Mouse (Mus musculus) lung, embryonic 15.5 days (tissue): ENCODE measurements at regions not wholly inside any gene's neighbourhood (a gene's known extent, or its start where the extent isn't known, plus 50 kb on each side); places are given as distances from the start of the nearest gene placed in this dataset.

ENCODE experiments used
- ATAC-seq: fragments of 200-750 bp; cut with Nextera tagmentation; 2 replicates; pipeline ENCODE4 v1.8.0; 2017; ENCODE audit warnings: moderate number of reproducible peaks, borderline replicate concordance; ENCODE audit not compliant: low FRiP score, low TSS enrichment; ENCODE audit errors: extremely low read depth
- H3K27ac ChIP-seq: fragments of 300-500 bp; sonication (generic); 2 replicates; pipeline ENCODE4 v1.5.1; 2015; ENCODE audit warnings: moderate library complexity, mild to moderate bottlenecking, inconsistent platforms
- H3K27me3 ChIP-seq: fragments of 300-500 bp; sonication (generic); 2 replicates; pipeline ENCODE4 v1.6.1; 2015; ENCODE audit warnings: inconsistent platforms
- H3K36me3 ChIP-seq: fragments of 300-500 bp; sonication (generic); 2 replicates; pipeline ENCODE4 v1.6.1; 2015; ENCODE audit warnings: inconsistent platforms
- H3K4me1 ChIP-seq: fragments of 300-500 bp; sonication (generic); 2 replicates; pipeline ENCODE4 v1.6.1; 2015; ENCODE audit warnings: inconsistent platforms
- H3K4me2 ChIP-seq: fragments of 300-500 bp; sonication (generic); 2 replicates; pipeline ENCODE4 v1.6.1; 2015; ENCODE audit warnings: inconsistent platforms, mild to moderate bottlenecking, moderate library complexity
- H3K4me3 ChIP-seq: fragments of 300-500 bp; sonication (generic); 2 replicates; pipeline ENCODE4 v1.5.1; 2015; ENCODE audit warnings: mild to moderate bottlenecking, inconsistent platforms
- H3K9ac ChIP-seq: fragments of 300-500 bp; sonication (generic); 2 replicates; pipeline ENCODE4 v1.6.1; 2015; ENCODE audit warnings: inconsistent platforms
- H3K9me3 ChIP-seq: fragments of 300-500 bp; sonication (generic); 2 replicates; pipeline ENCODE4 v1.6.1; 2016; ENCODE audit warnings: inconsistent platforms
- WGBS: fragments of 180-500 bp; shearing (Covaris S2); methylation state at CpG from one replicate; pipeline ENCODE4 v1.1.7; 2015; 5-methylcytosine and 5-hydroxymethylcytosine counted together

DNA sequence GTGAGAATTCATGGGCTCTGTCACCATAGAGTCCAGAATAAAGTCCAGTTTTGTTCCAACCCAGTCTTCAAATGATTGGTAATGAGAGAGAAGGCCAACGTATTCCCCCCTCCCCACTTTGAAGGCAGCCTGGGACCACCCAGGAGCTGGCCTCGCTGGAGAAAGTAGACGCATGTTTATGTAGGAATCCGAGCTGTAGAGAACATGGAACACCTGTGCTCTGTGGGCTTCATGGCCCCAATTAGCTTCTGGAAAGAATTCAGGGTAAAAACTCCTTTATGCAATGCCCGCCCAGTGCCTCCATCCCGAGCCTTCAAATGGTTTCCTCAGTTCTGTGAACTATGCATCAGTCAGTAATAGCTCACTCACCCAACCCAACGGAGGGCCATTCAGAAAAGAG lies 62.3 kb upstream of the Hmga2 start:
- Histone ChIP-seq H3K4me1 (peaks cover 4% of the 10 kb centered on the region; the same call in 1 of the 2 replicates), H3K4me2 (no peak overlapping the region), H3K4me3 (no peak overlapping the region), H3K9ac (no peak overlapping the region), H3K27ac (no peak overlapping the region), H3K36me3 (no peaks in the 10 kb centered on the region), H3K9me3 (no peaks in the 10 kb centered on the region), H3K27me3 (no peaks in the 10 kb centered on the region)
- no peak for ATAC-seq
- WGBS = 44% methylated on average over 7 of the region's 7 CpGs

DNA sequence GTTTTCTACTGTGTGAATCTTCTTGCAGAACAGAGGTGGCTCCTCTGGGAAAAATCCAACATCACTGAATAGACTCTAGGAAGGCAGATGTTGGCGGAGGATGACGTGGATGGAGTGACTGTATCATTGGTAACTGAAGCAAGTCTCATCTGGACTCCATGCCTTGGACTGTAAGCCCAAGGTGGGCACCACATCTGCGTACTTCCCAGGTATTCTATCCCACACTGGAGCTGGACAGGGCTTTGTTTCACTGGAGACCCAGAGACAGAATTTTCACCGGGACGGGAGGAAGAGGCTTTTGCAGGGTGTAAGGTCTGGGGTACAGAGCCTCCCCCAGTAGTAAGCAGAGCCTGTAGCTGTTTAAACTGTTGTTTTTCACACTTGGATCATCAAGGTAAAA lies 52.1 kb upstream of the Hmga2 start:
- H3K27ac ChIP-seq = no peak overlapping the region
- 94% methylated on average over 5 of the region's 5 CpGs for WGBS
- no peak overlapping the region for H3K4me2 ChIP-seq
- no peaks in the 10 kb centered on the region for H3K9me3 ChIP-seq
- no peaks in the 10 kb centered on the region for H3K27me3 ChIP-seq
- H3K4me3 ChIP-seq = no peak overlapping the region
- ATAC-seq = no peak
- H3K9ac ChIP-seq = no peak overlapping the region
- H3K36me3 ChIP-seq = no peaks in the 10 kb centered on the region
- peaks cover 6% of the 10 kb centered on the region for H3K4me1 ChIP-seq

DNA sequence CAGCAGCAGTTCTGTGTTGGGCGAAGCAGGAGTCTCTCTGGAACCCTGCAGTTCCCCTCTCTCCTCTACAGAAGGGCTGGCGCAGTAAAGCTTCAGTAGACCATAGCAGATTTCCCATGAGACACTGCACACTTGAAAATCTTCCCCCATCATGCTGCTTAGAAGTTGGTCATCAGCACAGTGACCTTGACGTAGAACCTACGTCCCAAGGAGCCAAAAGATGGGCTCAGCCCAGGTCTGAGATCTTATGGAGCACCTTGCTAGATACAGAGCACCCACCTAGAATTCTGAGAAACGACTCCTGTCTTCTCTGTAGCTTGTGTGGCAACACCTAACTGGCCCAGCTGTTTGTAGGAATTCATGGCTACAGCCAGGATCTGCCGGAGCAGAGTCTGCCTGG lies 51.7 kb upstream of the Hmga2 start:
- no peak overlapping the region for H3K4me2 ChIP-seq
- no peak overlapping the region for H3K9ac ChIP-seq
- no peaks in the 10 kb centered on the region for H3K27me3 ChIP-seq
- H3K27ac ChIP-seq = no peak overlapping the region
- H3K4me1 ChIP-seq = peaks cover 6% of the 10 kb centered on the region
- no peak for ATAC-seq
- WGBS = 86% methylated on average over 6 of the region's 6 CpGs
- H3K4me3 ChIP-seq = no peak overlapping the region
- no peaks in the 10 kb centered on the region for H3K9me3 ChIP-seq
- no peaks in the 10 kb centered on the region for H3K36me3 ChIP-seq

DNA sequence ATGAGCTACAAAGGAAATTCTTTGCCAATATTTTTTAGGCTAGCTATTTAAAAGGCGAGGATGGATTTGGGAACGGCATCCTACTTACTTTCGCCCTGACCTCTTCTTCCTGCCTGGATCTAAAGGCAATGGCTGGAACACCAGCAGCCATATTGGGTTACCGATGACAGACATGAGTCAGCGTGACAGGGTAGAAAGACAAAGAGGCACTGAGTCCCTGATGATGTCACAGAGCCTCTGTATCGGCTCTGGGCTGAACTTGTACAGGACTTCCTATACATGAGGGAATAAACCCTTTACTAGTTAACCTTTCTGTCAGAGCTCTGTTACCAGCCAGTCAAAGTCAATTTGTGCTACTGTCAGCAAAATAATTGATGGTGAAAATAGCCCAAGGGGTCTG lies 50.7 kb upstream of the Hmga2 start:
- ATAC-seq = no peak
- Histone ChIP-seq H3K9me3 (no peaks in the 10 kb centered on the region), H3K27me3 (no peaks in the 10 kb centered on the region), H3K27ac (no peak overlapping the region), H3K4me2 (no peak overlapping the region), H3K36me3 (no peaks in the 10 kb centered on the region), H3K4me3 (no peak overlapping the region), H3K4me1 (peaks cover 6% of the 10 kb centered on the region), H3K9ac (no peak overlapping the region)
- 77% methylated on average over 6 of the region's 6 CpGs for WGBS
